Mouse (Mus musculus): ENCODE measurements at regions not wholly inside any gene's neighbourhood (a gene's known extent, or its start where the extent isn't known, plus 50 kb on each side); places are given as distances from the start of the nearest gene placed in this dataset.

DNA sequence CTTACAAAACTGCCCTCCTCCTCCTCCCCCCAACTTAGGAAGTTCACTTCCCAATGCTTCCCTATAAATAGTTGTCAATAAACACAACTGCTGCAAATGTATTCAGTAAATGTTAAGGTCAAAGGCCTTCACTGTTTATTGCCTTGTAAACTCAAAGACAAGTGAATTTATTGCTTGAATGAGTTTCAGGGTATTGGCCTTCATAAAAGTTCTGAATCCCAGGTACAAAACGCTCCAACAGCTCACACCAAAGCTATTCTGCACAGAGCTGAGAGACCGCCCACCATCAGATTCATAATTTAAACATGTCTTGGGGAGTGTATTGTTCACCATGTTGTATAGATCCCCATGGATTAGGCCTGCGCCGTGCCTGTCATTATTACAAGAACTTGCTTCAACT is 53.9 kb upstream of the Cdkn3 start:
- Histone ChIP-seq H3K4me2 (no peak overlapping the region), H3K27me3 (no peaks in the 10 kb centered on the region), H3K4me1 (replicated peaks) (peaks cover 12% of the 10 kb centered on the region; the same call in 1 of the 2 replicates), H3K36me3 (no peaks in the 10 kb centered on the region), H3K27ac (no peak overlapping the region), H3K4me3 (no peak overlapping the region), H3K9ac (no peak overlapping the region), H3K9me3 (no peaks in the 10 kb centered on the region)
- 60% methylated on average over 4 of the region's 4 CpGs for WGBS
- ATAC-seq (ENCODE audit: low FRiP score): no peak

DNA sequence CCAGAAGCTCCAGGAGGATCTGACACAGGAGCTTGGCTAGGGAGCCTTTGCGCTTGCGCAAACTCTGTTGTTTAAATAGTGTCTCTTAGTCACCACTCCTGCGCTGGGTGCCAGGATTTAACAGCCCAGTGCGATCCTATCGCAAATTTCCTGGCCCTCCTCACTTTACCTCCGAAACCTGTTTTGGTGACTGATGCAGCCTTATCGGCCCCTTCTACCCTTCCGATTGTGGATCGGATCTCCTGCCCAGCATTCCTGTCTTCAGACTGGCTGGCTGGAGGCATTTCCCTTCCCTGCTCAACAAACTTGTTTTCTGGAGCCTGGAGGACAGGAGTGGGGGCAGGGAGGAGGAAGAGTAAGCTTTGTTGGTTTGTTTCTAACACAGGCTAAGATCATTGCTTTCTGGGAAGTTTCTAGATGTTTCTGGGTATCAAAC is 56.0 kb upstream of the Cdkn3 start:
- H3K9me3 ChIP-seq: no peaks in the 10 kb centered on the region
- no peak for ATAC-seq (ENCODE audit: low FRiP score)
- 81% methylated on average over 9 of the region's 9 CpGs for WGBS

DNA sequence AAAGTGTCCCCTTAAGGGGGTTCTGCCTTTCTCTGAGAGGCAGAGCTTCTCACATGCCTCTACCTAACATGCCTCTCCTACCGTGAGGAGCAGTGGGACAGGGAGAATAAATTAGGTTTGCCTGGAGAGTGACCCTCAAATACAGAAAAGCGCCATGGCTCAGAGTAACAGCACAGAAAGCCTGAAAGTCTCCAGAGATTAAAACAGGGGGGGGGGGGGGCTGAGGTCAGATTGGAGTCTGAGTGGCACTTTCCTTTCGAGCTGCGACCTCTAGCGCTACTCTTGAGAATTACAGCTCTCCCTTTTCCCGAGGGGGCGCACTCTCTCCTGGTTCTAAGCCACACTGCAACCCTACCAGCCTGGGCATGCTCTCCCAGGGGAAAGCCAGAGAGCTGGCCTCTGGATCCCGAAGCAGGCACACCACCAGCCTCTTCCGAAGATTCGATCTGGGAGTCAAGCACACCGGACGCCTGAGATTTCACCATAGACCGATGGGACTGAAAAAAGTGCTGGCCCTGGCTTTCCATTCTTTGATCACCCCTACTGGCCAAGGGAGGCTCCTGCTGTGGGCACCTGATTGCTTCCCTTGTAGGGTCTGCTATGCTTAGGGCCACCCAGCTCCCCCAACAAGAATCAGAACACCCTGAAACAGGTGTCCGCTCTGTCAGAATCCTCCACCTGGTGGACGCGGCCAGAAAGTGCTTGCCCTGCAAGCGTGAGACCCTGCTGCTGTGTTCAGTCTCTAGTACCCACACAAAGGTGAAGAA is 57.5 kb upstream of the Cdkn3 start:
- no peak overlapping the region for H3K4me3 ChIP-seq
- peaks cover 5% of the 10 kb centered on the region; the same call in 1 of the 2 replicates for H3K4me1 ChIP-seq (replicated peaks)
- H3K9me3 ChIP-seq: no peaks in the 10 kb centered on the region
- no peak overlapping the region for H3K4me2 ChIP-seq
- H3K36me3 ChIP-seq: no peaks in the 10 kb centered on the region
- peak; percentile 60 for ATAC-seq (ENCODE audit: low FRiP score)
- WGBS: 30% methylated on average over 17 of the region's 17 CpGs
- no peak overlapping the region for H3K9ac ChIP-seq
- no peaks in the 10 kb centered on the region for H3K27me3 ChIP-seq
- no peak overlapping the region for H3K27ac ChIP-seq

More for the DNA sequence above, 56.0 kb upstream of the Cdkn3 start:
- Histone ChIP-seq H3K4me2 (no peak overlapping the region), H3K36me3 (no peaks in the 10 kb centered on the region), H3K27me3 (no peaks in the 10 kb centered on the region), H3K27ac (no peak overlapping the region), H3K4me1 (replicated peaks) (peaks cover 5% of the 10 kb centered on the region; the same call in 1 of the 2 replicates), H3K9ac (no peak overlapping the region), H3K4me3 (no peak overlapping the region)

DNA sequence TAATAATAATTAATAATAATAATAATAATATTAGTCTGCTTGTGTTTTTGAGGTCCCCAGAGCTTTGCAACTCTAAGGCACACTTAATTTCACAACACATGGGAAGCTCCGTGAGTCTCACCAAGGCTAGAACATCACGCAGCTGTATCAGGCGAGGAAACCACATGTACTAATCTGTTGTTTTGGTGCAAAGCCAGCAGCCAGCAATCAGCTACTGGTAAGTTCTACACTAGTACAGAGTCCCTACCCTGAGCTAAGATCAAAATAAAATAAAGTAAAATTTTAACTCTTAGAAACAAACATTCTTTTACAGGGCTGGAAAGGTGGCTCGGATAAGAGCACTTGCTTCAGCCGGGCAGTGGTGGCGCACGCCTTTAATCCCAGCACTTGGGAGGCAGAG is 67.8 kb upstream of the Cdkn3 start:
- no peaks in the 10 kb centered on the region for H3K27me3 ChIP-seq
- no peaks in the 10 kb centered on the region for H3K36me3 ChIP-seq
- WGBS: 95% methylated on average over 7 of the region's 7 CpGs
- H3K27ac ChIP-seq: no peak overlapping the region
- H3K4me3 ChIP-seq: no peak overlapping the region
- H3K4me2 ChIP-seq: no peak overlapping the region
- no peaks in the 10 kb centered on the region for H3K9me3 ChIP-seq
- H3K4me1 ChIP-seq (replicated peaks): 0 out of 2 replicates have a peak, but pooled peaks cover 3% of the 10 kb centered on the region
- no peak for ATAC-seq (ENCODE audit: low FRiP score)
- H3K9ac ChIP-seq: no peak overlapping the region

- Histone ChIP-seq H3K4me1 (replicated peaks) (0 out of 2 replicates have a peak, but pooled peaks cover 3% of the 10 kb centered on the region), H3K9me3 (no peaks in the 10 kb centered on the region), H3K9ac (no peak overlapping the region), H3K4me2 (no peak overlapping the region), H3K36me3 (no peaks in the 10 kb centered on the region), H3K27me3 (no peaks in the 10 kb centered on the region), H3K4me3 (no peak overlapping the region), H3K27ac (no peak overlapping the region)
- no peak for ATAC-seq (ENCODE audit: low FRiP score)
- WGBS: 77% methylated on average over 2 of the region's 2 CpGs
Measured at GRCm38 (mm10) chr14:46692067-46692466, 68.3 kb upstream of the Cdkn3 start.

- 89% methylated on average over 6 of the region's 6 CpGs for WGBS
- H3K36me3 ChIP-seq: no peaks in the 10 kb centered on the region
Measured at GRCm38 (mm10) chr14:46682728-46683127, 77.6 kb upstream of the Cdkn3 start.

DNA sequence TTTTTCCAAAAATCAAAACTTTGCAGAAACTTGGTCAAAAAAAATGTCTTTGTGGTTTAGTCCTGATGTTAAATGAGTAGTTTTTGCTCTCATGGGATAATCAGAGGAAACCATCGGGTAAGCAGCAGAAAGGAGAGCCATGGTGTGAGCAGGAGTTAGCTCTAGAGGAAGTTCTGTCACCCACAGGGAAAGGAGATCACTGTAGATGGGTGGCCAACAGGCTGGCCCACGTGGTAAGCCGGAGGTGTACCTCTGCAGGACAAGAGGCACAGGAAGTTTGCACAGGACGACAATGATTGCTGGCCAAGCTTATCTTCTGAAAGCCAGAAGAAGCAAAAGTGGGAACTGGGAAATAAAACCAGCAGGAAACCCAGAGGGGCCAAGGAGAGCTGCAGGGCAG is 81.4 kb upstream of the Cdkn3 start:
- H3K9ac ChIP-seq: no peak overlapping the region
- ATAC-seq (ENCODE audit: low FRiP score): no peak
- 81% methylated on average over 4 of the region's 4 CpGs for WGBS
- no peaks in the 10 kb centered on the region for H3K9me3 ChIP-seq
- H3K4me2 ChIP-seq: no peak overlapping the region
- H3K36me3 ChIP-seq: no peaks in the 10 kb centered on the region
- no peaks in the 10 kb centered on the region for H3K4me1 ChIP-seq (replicated peaks)
- H3K27ac ChIP-seq: no peak overlapping the region
- H3K27me3 ChIP-seq: no peaks in the 10 kb centered on the region
- no peak overlapping the region for H3K4me3 ChIP-seq

More at GRCm38 (mm10) chr14:46682728-46683127, 77.6 kb upstream of the Cdkn3 start:
- no peaks in the 10 kb centered on the region for H3K9me3 ChIP-seq
- H3K9ac ChIP-seq: no peak overlapping the region
- H3K4me2 ChIP-seq: no peak overlapping the region
- H3K27me3 ChIP-seq: no peaks in the 10 kb centered on the region
- no peaks in the 10 kb centered on the region for H3K4me1 ChIP-seq (replicated peaks)
- ATAC-seq (ENCODE audit: low FRiP score): no peak
- no peak overlapping the region for H3K27ac ChIP-seq
- H3K4me3 ChIP-seq: no peak overlapping the region

DNA sequence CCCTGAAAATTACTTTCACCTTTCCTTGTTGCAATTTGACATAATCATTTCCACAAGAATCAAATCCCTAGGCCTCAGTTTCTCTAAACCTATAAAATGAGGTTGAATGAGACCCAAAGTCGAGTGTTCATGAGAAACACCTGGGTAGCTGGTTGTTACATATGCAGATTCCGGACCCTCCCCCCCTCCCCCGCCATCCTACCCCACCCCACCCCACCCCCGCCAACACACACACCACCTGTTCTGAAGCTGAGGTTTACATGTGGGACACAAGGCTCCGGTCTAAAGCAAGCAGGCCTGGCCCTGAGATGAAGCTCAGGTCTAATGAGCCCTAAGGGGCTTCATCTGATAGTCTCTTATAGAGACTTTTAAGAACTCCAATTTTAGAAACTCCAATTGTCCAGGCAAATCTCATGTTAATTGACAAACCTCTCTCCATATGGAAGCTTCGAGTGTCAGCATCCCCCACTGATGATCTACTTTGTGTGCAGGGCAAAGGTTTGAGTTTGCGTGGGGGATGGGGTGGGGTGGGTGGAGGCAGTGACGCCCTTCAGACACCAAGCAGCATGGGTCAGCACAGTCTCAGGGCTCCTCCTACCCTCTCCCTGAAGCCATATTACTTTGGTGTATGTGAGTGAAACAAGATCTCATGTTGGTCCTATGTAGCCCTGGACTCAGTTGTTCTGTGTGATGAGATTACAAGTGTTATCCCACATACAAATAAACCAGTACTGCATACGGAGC is 88.7 kb upstream of the Cdkn3 start:
- H3K36me3 ChIP-seq: no peaks in the 10 kb centered on the region
- WGBS: 80% methylated on average over 9 of the region's 9 CpGs
- no peaks in the 10 kb centered on the region for H3K27me3 ChIP-seq
- H3K9me3 ChIP-seq: no peaks in the 10 kb centered on the region
- no peak overlapping the region for H3K9ac ChIP-seq
- no peak overlapping the region for H3K4me3 ChIP-seq
- no peaks in the 10 kb centered on the region for H3K4me1 ChIP-seq (replicated peaks)
- no peak overlapping the region for H3K4me2 ChIP-seq
- no peak for ATAC-seq (ENCODE audit: low FRiP score)
- H3K27ac ChIP-seq: no peak overlapping the region

DNA sequence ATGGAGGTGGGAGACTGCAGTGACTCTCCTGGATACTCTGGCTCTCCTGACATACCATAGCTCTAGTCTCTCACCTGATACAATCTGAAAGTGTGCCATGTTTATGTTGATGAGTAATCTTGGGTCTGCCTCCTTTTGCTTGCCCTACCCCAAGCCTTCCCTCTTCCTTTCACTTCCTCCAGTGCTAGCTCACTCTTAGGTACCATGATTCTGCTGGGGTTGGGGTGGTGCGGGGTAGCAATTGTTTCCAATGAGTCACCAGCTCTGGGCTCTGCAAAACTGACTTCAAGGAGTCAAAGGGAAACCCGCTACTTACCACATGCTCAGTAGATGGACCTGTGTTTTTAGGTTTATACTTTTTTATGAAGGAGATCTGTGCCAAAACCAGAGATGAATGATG is 89.3 kb upstream of the Cdkn3 start:
- 95% methylated on average over 2 of the region's 2 CpGs for WGBS
- ATAC-seq (ENCODE audit: low FRiP score): no peak

DNA sequence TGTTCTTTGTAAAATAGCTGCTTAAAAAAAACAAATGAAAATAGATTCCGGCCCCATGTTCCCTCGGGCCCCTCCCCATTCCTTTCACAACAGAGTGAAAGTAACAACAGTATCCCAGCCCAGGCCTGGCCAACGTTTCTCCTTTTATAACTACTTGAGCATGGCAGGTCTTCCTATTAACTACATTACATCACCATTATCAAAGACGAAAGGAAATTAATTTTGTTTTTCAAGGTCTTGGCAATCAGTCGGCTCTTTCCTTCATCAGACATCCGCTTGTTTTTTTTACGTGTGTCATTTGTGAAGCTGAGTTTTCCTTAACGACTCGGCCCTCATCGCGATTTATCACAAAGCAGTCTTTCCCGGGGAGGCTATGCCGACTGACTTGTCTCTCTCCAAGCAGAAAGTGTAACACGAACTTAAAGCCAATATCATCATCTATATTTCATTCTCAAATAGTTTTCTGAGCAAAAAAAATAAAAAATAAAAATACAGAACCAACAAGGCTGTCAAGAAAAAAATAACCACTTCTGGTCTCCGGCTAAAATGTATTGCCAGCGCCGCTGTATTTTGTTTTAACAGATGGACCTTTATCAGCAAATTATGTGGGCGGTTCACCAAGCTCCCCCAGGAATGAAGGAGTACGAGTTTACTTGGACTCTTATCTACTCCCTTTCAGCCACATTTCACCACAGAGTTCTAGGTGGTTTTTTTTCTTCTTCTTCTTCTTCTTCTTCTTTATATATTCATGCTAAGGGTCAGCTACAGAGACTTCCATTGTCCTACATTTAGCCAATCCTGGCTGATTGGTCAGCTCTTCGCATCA is 89.9 kb upstream of the Cdkn3 start:
- Histone ChIP-seq H3K27ac (no peak overlapping the region), H3K9me3 (no peaks in the 10 kb centered on the region), H3K9ac (no peak overlapping the region), H3K36me3 (no peaks in the 10 kb centered on the region), H3K4me2 (no peak overlapping the region), H3K4me3 (no peak overlapping the region), H3K4me1 (replicated peaks) (no peaks in the 10 kb centered on the region), H3K27me3 (no peaks in the 10 kb centered on the region)
- 84% methylated on average over 20 of the region's 20 CpGs for WGBS
- no peak for ATAC-seq (ENCODE audit: low FRiP score)

More for the DNA sequence above, 89.3 kb upstream of the Cdkn3 start:
- H3K36me3 ChIP-seq: no peaks in the 10 kb centered on the region
- H3K4me1 ChIP-seq (replicated peaks): no peaks in the 10 kb centered on the region
- no peak overlapping the region for H3K4me3 ChIP-seq
- H3K9me3 ChIP-seq: no peaks in the 10 kb centered on the region
- H3K4me2 ChIP-seq: no peak overlapping the region
- no peaks in the 10 kb centered on the region for H3K27me3 ChIP-seq
- H3K27ac ChIP-seq: no peak overlapping the region
- no peak overlapping the region for H3K9ac ChIP-seq

DNA sequence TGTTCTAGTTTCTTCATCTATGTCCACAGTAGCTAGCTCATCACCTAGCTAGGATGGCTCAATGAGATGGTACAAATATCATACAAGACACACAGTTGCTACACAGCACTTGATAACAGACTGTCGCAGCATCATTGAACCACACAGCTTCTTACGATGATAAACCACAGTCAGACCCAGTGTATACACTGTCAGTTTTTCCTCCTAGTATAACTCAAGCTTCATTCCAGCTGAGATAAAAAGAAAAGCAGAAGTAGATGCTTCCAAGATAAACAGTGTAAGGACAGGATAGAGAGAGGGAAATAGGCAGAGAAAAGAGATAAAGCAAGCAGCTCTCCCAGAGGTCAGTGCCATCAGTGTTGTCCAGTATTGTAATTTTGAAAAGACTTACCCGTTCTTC is 92.1 kb upstream of the Cdkn3 start:
- H3K36me3 ChIP-seq: no peaks in the 10 kb centered on the region
- no peak overlapping the region for H3K4me2 ChIP-seq
- no peak overlapping the region for H3K4me3 ChIP-seq
- ATAC-seq (ENCODE audit: low FRiP score): no peak
- H3K9ac ChIP-seq: no peak overlapping the region
- H3K4me1 ChIP-seq (replicated peaks): no peaks in the 10 kb centered on the region
- 0 out of 2 replicates have a peak, but pooled peaks cover 4% of the 10 kb centered on the region for H3K27me3 ChIP-seq
- H3K27ac ChIP-seq: no peak overlapping the region
- WGBS: 89% methylated on average over 3 of the region's 3 CpGs
- no peaks in the 10 kb centered on the region for H3K9me3 ChIP-seq

- Histone ChIP-seq H3K4me3 (no peak overlapping the region), H3K27me3 (0 out of 2 replicates have a peak, but pooled peaks cover 4% of the 10 kb centered on the region), H3K9me3 (no peaks in the 10 kb centered on the region), H3K27ac (no peak overlapping the region), H3K9ac (no peak overlapping the region), H3K36me3 (no peaks in the 10 kb centered on the region), H3K4me2 (no peak overlapping the region), H3K4me1 (replicated peaks) (peaks cover 17% of the 10 kb centered on the region)
- WGBS: 86% methylated on average over 6 of the region's 6 CpGs
- ATAC-seq (ENCODE audit: low FRiP score): no peak
Measured at GRCm38 (mm10) chr14:46664305-46664704, 96.0 kb upstream of the Cdkn3 start.

Data from hindbrain, embryonic 13.5 days (tissue).